Mouse (Mus musculus) cortical plate, adult 2 months (tissue): ENCODE measurements around the gene BC029722.

ENCODE experiments used
- CTCF ChIP-seq: fragments of 200-500 bp; IDR thresholded peaks from 2 replicates; pipeline ENCODE4 v1.5.1; 2011; ENCODE audit warnings: mild to moderate bottlenecking, control low read depth, low read length; ENCODE audit not compliant: insufficient read depth; ENCODE audit errors: extremely low read depth
- POLR2A ChIP-seq: fragments of 200-500 bp; IDR thresholded peaks from 2 replicates; pipeline ENCODE4 v1.6.1; 2011; ENCODE audit warnings: mild to moderate bottlenecking, low read length, control low read depth; ENCODE audit not compliant: insufficient read depth; ENCODE audit errors: extremely low read depth

GRCm38 (mm10) chr2:155830841-155831240, 11.6 kb upstream of the BC029722 start:
- TF ChIP-seq CTCF = no peak
- TF ChIP-seq POLR2A = no peak
